Mouse (Mus musculus) gastrocnemius, adult 8-10 months (tissue): ENCODE results near the gene Rai2. TPM values are rescaled to one million over a fixed set of nuclear protein-coding genes. Genes with fewer than 3 reads are reported as not detected.

ENCODE experiments used
- DNase-seq, 2 experiments: peaks; one replicate each; pipeline ENCODE4 v3.0.0; 2022; ENCODE audit warnings: low spot score in 2 of 2
- total RNA-seq, 4 experiments: library from RNA; stranded (reverse); gene quantifications; 2 replicates each; pipeline ENCODE4 v1.2.4; 2022

The Rai2 gene
- 10 to 100 TPM; 25.0 to 32.1 (median 27.5) TPM for total RNA-seq

DNA sequence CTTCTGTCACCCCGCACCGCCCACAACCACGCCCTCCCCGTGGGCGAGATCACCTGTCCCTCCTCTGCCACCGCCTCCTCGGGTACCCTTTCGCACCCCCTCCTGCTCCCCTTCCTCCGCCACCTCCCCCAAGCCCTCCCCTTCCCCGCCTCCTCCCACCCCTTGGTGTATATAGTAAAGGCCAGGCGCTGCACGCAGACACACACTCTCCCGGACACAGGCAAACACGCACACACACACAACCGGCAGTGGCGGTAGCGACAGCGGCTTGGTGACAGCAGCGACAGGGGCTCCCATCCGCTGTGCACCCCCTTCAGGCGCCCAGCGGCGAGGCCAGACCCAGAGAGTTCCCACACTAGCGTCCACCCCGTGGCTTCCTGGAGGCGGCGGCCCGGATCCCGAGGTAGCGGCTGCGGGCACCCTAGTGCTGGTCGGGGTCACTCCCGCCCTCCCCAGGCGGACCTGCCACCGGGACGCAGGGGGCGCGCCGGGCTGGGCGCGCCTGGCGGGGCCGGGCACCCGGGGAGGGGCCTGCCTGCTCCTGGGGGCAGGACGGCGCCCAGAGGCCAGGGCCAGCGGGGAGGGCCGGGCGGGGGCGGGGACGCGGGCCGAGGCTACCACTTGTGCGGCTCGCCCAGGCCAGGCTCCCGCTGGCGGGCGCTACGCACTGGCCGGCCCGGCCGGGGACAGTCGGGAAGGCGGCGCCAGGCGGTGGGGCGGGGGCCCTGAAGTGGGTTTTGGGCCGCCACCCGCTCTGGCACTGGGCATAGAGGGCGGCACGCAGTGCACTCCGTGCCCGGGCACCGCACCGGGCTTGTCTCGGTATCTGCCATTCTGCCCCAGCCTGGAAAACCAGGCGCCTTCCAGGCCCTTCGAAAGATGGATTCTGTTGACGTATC is at the start of gene Rai2:
Gene Rai2 (plus strand): TSS at position 205 of the 899 bp plus-strand sequence.
- DNase-seq: peak; percentile 10 to 37

DNA sequence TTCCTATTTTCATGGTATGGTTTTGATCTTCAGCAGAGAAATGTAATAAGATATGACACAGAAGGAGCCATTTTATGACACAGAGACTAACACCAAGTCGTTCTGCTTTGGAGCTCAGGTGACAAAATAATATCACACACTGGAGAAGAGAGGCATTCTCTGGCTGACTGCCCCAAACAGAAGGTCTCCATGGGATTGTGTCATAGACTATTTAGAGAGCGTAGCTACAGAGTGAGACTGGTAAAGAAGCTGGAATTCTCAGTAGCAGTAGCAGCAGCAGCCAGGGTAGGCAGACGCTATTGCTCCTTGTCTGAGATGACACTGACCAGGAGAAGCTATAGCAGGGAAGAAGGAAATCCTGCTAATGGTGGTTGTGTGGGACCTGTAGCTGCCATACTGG is 27.5 kb upstream of the Rai2 start:
- DNase-seq: peak; percentile 4 to 42

DNA sequence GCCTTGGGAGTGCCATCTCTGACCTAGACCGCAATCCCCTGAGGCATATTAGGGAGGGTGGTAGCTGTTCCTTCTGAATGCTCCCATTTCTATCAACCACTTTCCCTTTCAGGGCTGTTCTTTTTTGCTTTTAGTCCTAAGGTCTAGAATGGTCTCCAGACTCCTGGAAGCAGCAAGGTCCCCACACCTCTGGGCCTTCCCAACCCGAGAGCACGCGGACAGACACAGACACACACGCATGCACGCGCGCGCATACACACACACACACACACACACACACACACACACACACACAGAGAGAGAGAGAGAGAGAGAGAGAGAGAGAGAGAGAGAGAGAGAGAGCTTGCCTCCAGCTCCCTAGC is 385 bp upstream of the Rai2 start:
- no peak for DNase-seq

DNA sequence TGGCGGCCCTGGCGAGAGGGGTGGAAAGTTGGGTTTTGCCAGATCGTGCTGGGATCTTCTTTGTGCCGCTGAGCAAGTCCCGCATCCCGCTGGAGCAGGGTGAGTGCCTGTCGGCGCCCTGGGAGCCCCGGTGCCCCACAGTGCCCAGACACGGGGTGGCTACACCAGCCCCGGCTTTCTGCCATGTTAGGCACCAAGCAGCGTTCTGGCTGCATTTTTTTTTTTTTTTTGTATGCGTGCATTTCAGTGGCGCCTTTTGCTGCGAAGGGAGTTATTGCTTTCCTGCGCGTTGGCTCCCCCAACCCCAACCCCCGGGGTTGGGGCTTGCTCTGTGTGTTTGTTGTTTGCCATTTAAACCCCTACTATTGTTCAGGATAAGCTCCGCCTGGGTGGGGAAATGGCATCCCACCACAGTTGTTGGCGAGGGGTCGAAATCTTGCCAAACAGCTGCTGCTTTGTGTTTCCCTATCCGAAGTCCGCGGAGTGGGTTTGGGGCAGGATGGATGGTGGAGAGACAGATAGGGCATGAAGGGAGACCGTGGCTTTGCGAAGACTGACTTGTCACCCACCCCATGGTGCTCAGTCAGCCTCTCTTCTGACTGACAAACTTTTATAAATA is 1.0 kb downstream of the Rai2 start:
- no peak for DNase-seq

DNA sequence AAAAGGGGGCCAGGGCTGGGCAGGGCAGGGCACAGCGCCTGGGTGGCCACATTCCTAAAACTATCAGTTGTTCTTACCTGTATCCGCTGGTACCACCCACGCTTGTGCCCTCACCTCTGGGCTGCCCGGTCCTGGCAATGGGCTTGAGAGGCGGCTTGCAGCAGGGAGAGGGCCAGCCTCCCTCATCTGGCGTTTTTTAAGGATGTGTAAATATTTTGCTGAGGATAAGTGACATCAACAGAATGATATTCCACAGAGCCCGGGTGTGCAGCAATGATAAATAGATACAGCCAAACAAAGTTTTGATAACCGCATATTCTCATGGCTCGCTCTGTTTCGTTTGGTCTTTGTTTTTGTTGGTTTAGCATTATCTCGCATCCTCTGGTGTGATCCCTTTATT is 1.7 kb downstream of the Rai2 start:
- no peak for DNase-seq

DNA sequence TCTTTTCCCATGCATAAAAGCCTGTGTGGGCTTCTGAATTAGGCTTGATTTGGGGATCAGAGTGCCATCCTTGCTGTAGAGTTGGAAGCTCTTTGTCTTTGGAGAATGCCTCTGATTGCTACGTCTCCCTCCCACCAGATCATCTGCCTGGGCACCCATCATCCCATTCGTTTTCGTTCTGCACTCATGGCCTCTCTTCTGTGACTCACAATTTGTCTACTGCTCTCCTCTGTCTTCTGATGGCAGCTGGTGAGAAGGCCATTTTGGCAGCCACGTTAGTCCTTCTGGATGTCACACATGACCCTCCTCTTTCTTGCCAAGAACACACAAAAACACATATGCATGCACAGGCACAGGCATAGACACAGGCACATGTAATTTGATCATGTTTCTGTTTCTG is 4.2 kb downstream of the Rai2 start:
- DNase-seq: no peak

DNA sequence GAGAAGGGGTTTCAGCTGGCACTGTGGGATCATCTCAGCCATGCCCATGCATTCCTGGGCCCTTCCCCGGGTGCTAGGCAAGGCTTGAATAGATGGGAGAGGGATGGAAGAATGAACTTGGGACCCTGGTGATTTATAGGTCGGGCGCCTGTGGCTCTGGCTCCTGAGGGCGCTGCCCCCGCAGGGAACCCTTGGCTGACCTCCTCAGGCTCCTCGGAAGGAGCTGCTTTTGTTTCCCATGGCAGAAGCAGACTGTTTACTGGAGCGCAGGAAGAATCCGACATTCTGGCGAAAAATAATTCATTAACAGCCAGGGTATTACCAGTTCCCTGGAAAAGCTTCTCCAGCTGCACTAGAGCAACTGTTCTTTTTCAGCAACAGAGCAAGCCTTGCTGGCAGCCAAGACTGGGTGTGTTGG is 6.5 kb downstream of the Rai2 start:
- DNase-seq: no peak

DNA sequence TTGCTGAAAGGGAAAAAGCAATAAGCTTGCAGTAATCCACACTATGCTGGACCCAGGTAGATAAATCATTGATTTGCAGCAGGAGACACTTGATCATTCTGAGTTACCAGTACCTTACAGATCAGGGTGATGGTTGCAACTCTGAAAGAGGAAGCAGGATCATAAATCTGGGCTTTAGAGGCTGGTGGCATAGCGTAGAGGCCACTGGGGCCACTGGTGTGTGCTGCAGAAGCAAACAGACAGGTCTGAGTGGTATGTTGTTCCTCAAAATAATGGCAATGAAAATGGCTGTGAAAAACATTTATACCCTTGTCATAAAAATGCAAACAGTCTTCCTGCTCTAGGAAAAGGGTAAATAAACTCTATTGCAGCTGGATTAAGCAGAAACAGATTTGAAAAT is 9.4 kb downstream of the Rai2 start:
- DNase-seq: no peak

DNA sequence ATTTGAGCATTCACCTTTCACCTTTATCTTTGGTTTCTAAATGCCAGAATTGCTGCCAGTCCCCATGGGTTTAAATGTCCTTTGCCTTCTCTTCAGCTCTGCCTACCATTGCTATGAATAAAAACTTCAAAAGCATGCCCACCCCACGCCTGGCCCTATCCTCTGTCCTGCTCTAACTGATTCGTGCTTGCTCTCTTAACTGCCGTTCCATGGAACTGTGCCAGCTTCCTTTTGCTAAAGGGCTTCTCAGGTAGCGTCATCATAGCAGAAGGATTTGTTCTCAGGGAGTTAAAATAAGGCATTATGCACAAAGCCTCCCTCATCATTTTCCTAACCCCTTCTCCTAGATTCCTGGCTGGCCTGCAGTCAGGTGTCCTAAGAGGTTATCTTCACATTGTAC is 11.6 kb downstream of the Rai2 start:
- no peak for DNase-seq

DNA sequence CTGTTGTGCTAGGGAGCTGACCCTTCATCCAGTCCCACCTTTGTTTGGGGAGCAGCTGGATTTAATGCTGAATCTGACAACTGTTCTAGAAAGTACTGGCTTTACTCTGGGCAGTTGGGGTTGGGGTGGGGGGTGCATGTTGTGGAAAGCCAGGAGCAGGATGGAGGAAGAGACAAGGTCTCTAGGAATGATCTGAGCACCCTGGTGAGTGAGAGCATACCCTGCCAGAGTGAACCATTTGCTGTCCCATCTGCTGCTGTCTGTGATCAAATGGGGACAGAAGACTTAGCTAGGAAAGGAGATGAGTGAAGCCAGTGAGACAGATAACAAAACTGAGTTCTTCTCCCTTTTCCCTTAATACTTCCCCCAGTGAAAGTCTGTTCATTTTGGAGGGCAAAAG is 13.2 kb downstream of the Rai2 start:
- DNase-seq: no peak

DNA sequence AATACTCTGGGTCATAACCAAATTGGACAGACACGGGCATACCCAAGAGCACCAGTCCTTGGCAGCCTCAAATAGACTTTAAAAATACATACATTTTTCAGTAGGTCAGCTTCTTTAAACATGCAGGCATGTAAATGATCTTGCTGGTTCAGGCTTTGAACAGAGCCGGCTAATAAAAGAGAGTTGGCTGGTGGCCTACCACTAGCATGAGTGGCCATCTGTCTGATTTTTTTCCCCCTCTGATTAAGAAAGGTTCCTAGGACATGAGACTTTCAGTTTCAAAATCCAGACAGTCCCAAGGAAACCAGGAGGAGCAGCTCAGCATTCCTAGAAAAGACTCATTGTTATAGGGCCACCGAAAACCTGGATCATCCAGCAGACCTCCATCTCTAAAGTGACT is 15.0 kb downstream of the Rai2 start:
- DNase-seq: no peak

DNA sequence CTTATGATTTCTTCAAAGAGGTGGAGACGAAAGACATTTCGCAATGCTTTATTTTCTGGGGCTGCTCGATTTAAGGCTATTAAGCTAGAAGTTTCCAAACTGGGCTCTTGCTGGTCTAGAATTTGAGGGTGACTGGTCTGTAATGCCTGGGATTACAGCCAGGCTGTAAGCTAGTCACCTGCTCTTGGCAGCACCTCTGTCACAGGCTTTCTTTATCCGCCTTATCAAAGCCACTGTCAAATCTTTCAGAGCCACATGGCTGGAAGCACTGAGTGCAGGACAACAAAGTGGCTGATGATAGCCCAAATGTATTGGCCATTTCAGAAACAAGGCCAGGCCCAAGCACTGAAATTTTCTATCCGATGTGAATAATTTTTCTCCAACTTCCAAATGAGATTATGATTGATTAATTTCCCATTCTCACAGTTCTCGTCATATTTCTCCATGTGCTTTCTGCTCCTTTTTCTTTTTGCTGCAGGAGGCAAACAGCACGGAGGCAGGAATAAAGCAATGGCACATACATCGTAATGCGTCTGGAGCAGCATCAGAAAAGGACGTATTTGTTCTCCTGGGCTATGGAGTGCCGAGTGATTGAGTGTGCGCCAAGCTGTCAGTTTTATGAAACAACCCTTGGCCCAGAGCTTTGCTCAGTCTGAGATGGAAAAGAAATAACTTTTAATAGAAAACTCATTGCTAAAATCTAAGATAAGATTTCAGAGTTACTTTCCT is 16.9 kb downstream of the Rai2 start:
- no peak for DNase-seq

DNA sequence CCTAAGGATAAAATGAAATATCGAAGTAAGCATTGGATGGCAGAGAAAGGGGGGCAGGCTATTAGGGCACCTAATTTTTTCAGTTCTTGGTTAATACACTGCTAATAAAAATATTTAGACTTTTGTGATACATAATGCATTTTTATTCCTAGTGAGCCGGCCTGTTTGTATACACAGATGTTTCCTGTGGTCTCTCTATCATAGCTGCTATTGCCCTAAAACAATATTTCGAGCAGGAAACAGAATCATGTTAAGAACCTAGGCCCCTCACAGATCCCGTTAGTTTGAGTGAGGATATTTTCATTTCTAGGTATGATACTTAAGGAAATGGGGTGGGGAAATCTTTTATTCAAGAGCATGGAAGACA is 17.4 kb downstream of the Rai2 start:
- no peak for DNase-seq

DNA sequence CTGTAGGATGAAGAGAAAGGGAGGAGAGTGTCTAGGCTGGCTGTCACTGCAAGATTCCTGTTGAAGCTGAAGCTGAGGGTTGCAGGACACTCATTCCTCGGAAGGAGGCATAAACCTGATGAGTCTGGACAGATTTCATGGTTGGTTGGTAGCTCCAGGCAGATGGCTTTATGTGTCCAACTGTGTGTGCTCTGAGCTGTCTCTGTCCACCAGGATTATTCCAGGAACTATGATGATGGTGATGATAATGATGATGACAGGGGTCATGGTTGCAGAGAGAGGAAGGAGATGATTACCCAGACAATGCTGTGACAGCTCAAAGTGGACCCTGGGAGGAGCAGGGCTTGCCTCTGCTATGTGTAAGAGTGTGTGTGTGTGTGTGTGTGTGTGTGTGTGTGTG is 22.5 kb downstream of the Rai2 start:
- DNase-seq: no peak

DNA sequence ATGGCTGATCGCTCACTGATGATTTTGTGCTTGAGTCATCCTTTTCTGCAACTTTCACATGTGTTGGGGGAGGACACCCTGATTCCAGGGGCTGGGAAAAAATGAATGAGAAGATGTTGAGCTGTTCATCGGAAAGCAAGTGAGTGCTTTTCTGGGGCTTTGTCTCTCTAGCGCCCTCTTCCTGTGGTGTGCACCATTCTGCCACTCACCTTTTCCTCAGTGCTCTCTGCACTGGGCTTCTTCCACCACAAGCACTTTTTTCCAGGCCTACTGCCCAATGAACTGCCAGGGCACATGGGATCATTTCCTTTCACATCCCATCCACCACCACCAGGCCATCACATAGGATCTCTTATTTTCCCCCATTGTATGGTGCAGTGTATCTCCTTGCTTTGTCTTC is 26.2 kb downstream of the Rai2 start:
- DNase-seq: no peak

DNA sequence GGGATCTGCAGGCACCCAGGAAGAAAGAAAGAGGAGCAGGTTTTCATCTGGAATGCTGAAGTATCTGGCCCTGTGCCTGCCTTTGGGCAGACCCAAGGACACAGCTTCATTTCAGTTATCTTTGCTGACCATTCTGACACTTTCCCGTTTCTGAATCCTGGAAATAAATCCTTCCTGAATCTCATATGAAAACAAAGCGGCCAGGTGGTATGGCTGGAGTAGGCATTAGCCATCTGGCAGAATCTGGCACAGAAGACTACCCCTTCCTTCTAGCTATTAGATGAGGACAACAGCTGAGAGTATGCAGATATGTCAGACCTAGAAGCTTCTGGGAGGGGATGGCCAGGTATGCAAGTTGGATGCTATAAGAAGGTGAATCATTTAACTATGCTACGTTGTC is 28.4 kb downstream of the Rai2 start:
- no peak for DNase-seq

DNA sequence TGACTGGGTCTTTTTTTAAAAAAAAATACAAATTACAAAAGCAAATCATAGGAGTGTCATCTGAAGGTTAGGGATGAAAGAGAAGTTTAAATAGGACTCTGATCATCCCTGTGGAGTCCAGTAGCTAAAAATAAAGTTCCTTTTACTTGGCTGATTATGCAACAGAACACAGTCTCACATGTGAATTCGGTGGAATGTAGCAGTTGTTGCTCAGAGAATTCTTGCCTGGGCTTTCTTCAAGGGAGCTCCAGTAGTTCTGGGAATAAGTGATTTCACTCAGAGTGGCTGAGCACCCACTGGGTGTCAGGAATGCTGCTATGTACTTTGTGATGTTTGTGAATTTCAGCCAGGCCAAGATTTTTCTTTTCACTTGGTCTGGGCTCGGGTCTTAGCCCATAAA is 30.5 kb downstream of the Rai2 start:
- DNase-seq: no peak

DNA sequence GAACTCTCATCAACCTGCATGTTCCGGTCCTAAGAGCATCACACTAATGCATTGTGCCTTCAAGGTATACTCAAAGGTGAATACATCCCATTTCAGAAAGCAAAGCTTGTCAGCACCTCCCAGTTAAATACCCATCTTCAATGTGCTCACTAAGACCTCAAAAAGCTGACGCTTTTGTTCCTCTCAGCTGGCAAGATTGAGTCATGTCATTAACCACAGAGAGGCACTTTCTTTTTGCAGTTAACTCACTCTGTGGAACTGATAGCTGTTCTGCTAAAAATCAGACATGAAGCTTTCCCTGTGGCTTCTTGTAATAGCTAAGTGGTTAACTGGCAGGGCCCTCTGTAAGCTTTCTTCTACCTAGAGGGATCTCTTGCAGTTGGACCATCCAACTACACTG is 36.6 kb downstream of the Rai2 start:
- no peak for DNase-seq

DNA sequence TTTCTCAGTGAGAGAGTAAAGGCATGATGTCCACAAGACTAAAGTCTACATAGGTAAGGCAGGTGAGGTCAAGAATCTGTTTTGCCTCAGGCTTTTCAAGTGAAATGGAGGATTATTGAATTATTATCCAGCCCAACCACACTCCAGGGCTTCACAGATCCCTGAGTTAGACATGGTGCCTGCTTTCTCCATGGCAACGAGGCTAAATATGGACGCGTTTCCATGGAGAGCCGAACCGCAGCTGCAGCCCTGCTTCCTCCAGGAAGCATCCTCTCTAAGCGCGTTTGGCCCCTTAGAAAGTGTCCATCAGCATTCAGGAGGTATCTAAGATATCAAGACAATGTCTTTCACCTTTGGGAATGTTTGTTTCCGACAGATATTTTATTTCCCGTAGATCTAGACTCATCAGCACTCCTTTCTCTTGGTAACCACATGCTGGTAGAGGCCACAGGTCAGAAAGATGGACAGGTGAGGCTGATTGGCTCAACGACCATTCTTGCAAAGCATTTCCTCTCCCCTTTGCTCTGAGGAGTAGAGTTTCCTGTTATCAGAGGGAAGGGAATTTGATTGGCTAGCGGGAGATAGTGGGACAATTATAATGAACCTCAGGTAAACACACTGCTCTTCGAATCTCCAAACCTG is 59.6 kb downstream of the Rai2 start:
- no peak for DNase-seq

DNA sequence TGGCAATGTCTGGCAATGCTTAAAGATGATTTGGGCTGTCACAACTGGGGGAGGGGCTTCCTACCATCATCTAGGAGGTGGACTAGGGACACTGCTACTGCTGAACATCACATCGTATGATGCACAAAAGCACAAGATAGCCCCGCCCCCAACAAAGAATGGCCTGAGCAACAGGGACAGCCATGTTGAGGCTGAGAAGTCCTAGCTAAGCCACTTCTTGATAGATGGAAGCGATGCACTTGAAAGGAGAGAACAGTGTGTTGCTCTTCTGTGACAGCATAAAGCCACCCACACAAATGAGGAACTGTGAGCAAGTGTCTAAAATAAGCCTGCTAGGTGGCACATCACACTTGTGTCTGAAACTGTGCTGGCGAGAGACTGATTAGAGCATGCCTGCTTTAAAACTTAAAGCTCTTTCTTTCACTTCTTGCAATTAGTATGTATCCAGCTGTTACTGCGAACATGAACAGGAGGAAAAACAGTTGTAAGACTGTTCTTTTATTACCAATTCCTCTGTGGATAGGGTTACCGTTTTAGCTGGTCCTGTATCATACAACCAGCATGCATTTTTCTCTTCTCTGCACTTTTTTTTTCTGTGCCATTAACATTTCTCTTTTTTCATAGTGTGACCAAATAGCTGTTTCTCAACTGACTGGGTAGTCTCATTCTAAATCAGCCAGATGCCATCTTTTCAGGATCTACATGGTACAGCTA is 63.6 kb downstream of the Rai2 start:
- no peak for DNase-seq

DNA sequence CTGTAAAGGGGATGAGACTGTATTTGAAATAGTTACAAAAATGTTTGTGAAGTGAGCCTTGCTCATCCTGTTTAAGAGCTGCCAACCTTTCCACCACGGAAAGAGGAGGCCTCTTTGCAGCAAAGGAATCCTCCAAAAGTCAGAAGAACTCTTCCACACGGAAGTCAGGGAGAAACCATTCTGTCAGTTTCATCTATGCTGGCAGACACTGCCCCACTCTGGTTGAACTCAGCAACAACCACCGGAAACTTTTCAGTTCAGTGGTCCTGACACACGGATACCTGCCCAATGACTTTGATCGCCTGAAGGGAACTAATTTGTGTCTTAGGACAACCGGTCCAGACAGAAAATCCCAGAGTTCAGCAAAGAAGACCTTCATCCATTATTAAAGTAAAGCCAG is 73.3 kb downstream of the Rai2 start:
- no peak for DNase-seq
